ENCODE assay signal across 20 mouse cellular contexts in genomic region chr4:141769501-141770160, GRCm38 (mm10). TPM values are rescaled to one million over a fixed set of nuclear protein-coding genes. Genes with fewer than 3 reads are reported as not detected.
"Had no signal": no experiment of that assay in that cellular context is flagged by ENCODE, and none has a peak within 500 bp of the region (broad histone marks: within the 10 kb centered on the region; RNA-seq: fewer than 3 reads in every experiment).

No protein-coding gene starts in this region.

- H3K9me3 ChIP-seq: limb, embryonic 13.5 days; midbrain, embryonic 12.5 days had no signal

- H3K27ac ChIP-seq: kidney, postnatal 0 days; limb, embryonic 13.5 days; midbrain, embryonic 12.5 days had no signal

- H3K27me3 ChIP-seq: limb, embryonic 13.5 days; midbrain, embryonic 12.5 days had no signal

- H3K4me3 ChIP-seq: limb, embryonic 13.5 days; midbrain, embryonic 12.5 days had no signal

- DNase-seq: kidney, adult 11 months; kidney, adult 9 months; kidney, postnatal 36 days; left cerebral cortex, postnatal 4 days; lung, adult 18-20 months; lung, postnatal 10 days; lung, postnatal 4 days; right cerebral cortex, adult 18-20 months; thymus, adult 18-20 months; thymus, postnatal 14 days had no signal

- H3K4me2 ChIP-seq: limb, embryonic 13.5 days; midbrain, embryonic 12.5 days had no signal

- H3K9ac ChIP-seq: limb, embryonic 13.5 days; midbrain, embryonic 12.5 days had no signal

- H3K4me1 ChIP-seq: midbrain, embryonic 12.5 days had no signal

RNA-seq across cellular contexts. Expression of gene Agmat, which starts 23.2 kb away (rescaled TPM):
- total RNA-seq: layer of hippocampus, adult 8-10 months; layer of hippocampus, postnatal 14 days; left cerebral cortex, postnatal 4 days; megakaryocyte, adult 5-6 weeks; midbrain, postnatal 0 days had no signal
- polyA plus RNA-seq: midbrain, embryonic 12.5 days; midbrain, postnatal 0 days; neural tube, embryonic 14.5 days had no signal

RNA-seq across cellular contexts. Expression of gene Cela2a, which starts 56.3 kb away (rescaled TPM):
- total RNA-seq: layer of hippocampus, adult 8-10 months; layer of hippocampus, postnatal 14 days; left cerebral cortex, adult 18-20 months; left cerebral cortex, postnatal 10 days; left cerebral cortex, postnatal 4 days; megakaryocyte, adult 5-6 weeks; midbrain, postnatal 0 days had no signal
- polyA plus RNA-seq: limb, embryonic 13.5 days; midbrain, embryonic 12.5 days; midbrain, postnatal 0 days; neural tube, embryonic 14.5 days had no signal
